Mouse (Mus musculus): ENCODE measurements at regions not wholly inside any gene's neighbourhood (a gene's known extent, or its start where the extent isn't known, plus 50 kb on each side); places are given as distances from the start of the nearest gene placed in this dataset.

- WGBS: 37% methylated on average over 2 of the region's 2 CpGs
- H3K4me1 ChIP-seq (replicated peaks; ENCODE audit: control insufficient read depth, insufficient read depth, low read length): no peaks in the 10 kb centered on the region
- H3K9me3 ChIP-seq (ENCODE audit: control insufficient read depth, low read length): no peaks in the 10 kb centered on the region
- no peak overlapping the region for H3K4me2 ChIP-seq (ENCODE audit: low read length)
- H3K27ac ChIP-seq (ENCODE audit: low read length): no peak overlapping the region
- no peak overlapping the region for H3K9ac ChIP-seq (replicated peaks; ENCODE audit: low read depth, low read length)
- H3K36me3 ChIP-seq (ENCODE audit: control insufficient read depth, insufficient read depth): no peaks in the 10 kb centered on the region
- H3K4me3 ChIP-seq (replicated peaks; ENCODE audit: low read length): no peak overlapping the region
- H3K27me3 ChIP-seq (replicated peaks; ENCODE audit: control insufficient read depth, insufficient read depth, low read length): no peaks in the 10 kb centered on the region
- ATAC-seq: no peak
Measured at GRCm38 (mm10) chr2:46678366-46678765, 1561.2 kb upstream of the Zeb2 start.

GRCm38 (mm10) chr2:46669517-46670291 lies 1552.5 kb upstream of the Zeb2 start:
- no peaks in the 10 kb centered on the region for H3K27me3 ChIP-seq (replicated peaks; ENCODE audit: control insufficient read depth, insufficient read depth, low read length)
- no peak overlapping the region for H3K27ac ChIP-seq (ENCODE audit: low read length)
- ATAC-seq: no peak
- peaks cover 5% of the 10 kb centered on the region for H3K4me1 ChIP-seq (replicated peaks; ENCODE audit: control insufficient read depth, insufficient read depth, low read length)
- no peak overlapping the region for H3K4me3 ChIP-seq (replicated peaks; ENCODE audit: low read length)
- 85% methylated on average over 13 of the region's 13 CpGs for WGBS
- no peaks in the 10 kb centered on the region for H3K36me3 ChIP-seq (ENCODE audit: control insufficient read depth, insufficient read depth)
- no peak overlapping the region for H3K9ac ChIP-seq (replicated peaks; ENCODE audit: low read depth, low read length)
- H3K4me2 ChIP-seq (ENCODE audit: low read length): no peak overlapping the region
- no peaks in the 10 kb centered on the region for H3K9me3 ChIP-seq (ENCODE audit: control insufficient read depth, low read length)

- peak overlapping the region; percentile 40 for H3K4me2 ChIP-seq (ENCODE audit: low read length)
- H3K4me3 ChIP-seq (replicated peaks; ENCODE audit: low read length): no peak overlapping the region
- no peaks in the 10 kb centered on the region for H3K9me3 ChIP-seq (ENCODE audit: control insufficient read depth, low read length)
- no peaks in the 10 kb centered on the region for H3K36me3 ChIP-seq (ENCODE audit: control insufficient read depth, insufficient read depth)
- WGBS: 2% methylated on average over 3 of the region's 3 CpGs
- H3K27ac ChIP-seq (ENCODE audit: low read length): no peak overlapping the region
- H3K9ac ChIP-seq (replicated peaks; ENCODE audit: low read depth, low read length): no peak overlapping the region
- H3K27me3 ChIP-seq (replicated peaks; ENCODE audit: control insufficient read depth, insufficient read depth, low read length): no peaks in the 10 kb centered on the region
- H3K4me1 ChIP-seq (replicated peaks; ENCODE audit: control insufficient read depth, insufficient read depth, low read length): peaks cover 5% of the 10 kb centered on the region
- ATAC-seq: peak; percentile 67
Measured at GRCm38 (mm10) chr2:46666990-46667337, 1549.8 kb upstream of the Zeb2 start.

GRCm38 (mm10) chr2:46666084-46666989 lies 1549.1 kb upstream of the Zeb2 start:
- no peak overlapping the region for H3K4me3 ChIP-seq (replicated peaks; ENCODE audit: low read length)
- H3K27me3 ChIP-seq (replicated peaks; ENCODE audit: control insufficient read depth, insufficient read depth, low read length): no peaks in the 10 kb centered on the region
- no peaks in the 10 kb centered on the region for H3K36me3 ChIP-seq (ENCODE audit: control insufficient read depth, insufficient read depth)
- 19% methylated on average over 10 of the region's 10 CpGs for WGBS
- H3K27ac ChIP-seq (ENCODE audit: low read length): no peak overlapping the region
- H3K9me3 ChIP-seq (ENCODE audit: control insufficient read depth, low read length): no peaks in the 10 kb centered on the region
- peak; percentile 87 for ATAC-seq
- H3K9ac ChIP-seq (replicated peaks; ENCODE audit: low read depth, low read length): no peak overlapping the region
- peak overlapping the region; percentile 40 for H3K4me2 ChIP-seq (ENCODE audit: low read length)
- H3K4me1 ChIP-seq (replicated peaks; ENCODE audit: control insufficient read depth, insufficient read depth, low read length): peaks cover 5% of the 10 kb centered on the region

- Histone ChIP-seq H3K27ac (ENCODE audit: low read length) (no peak overlapping the region), H3K9ac (replicated peaks; ENCODE audit: low read depth, low read length) (no peak overlapping the region), H3K4me1 (replicated peaks; ENCODE audit: control insufficient read depth, insufficient read depth, low read length) (peaks cover 5% of the 10 kb centered on the region), H3K36me3 (ENCODE audit: control insufficient read depth, insufficient read depth) (no peaks in the 10 kb centered on the region), H3K27me3 (replicated peaks; ENCODE audit: control insufficient read depth, insufficient read depth, low read length) (no peaks in the 10 kb centered on the region), H3K4me3 (replicated peaks; ENCODE audit: low read length) (no peak overlapping the region), H3K9me3 (ENCODE audit: control insufficient read depth, low read length) (no peaks in the 10 kb centered on the region), H3K4me2 (ENCODE audit: low read length) (no peak overlapping the region)
- WGBS: 80% methylated on average over 3 of the region's 3 CpGs
- ATAC-seq: no peak
Measured at GRCm38 (mm10) chr2:46661876-46662275, 1544.7 kb upstream of the Zeb2 start.

- H3K36me3 ChIP-seq (ENCODE audit: control insufficient read depth, insufficient read depth): no peaks in the 10 kb centered on the region
- no peak overlapping the region for H3K27ac ChIP-seq (ENCODE audit: low read length)
- no peaks in the 10 kb centered on the region for H3K4me1 ChIP-seq (replicated peaks; ENCODE audit: control insufficient read depth, insufficient read depth, low read length)
- no peaks in the 10 kb centered on the region for H3K27me3 ChIP-seq (replicated peaks; ENCODE audit: control insufficient read depth, insufficient read depth, low read length)
- no peak overlapping the region for H3K4me2 ChIP-seq (ENCODE audit: low read length)
- no peak overlapping the region for H3K4me3 ChIP-seq (replicated peaks; ENCODE audit: low read length)
- 85% methylated on average over 3 of the region's 3 CpGs for WGBS
- no peak for ATAC-seq
- no peaks in the 10 kb centered on the region for H3K9me3 ChIP-seq (ENCODE audit: control insufficient read depth, low read length)
- H3K9ac ChIP-seq (replicated peaks; ENCODE audit: low read depth, low read length): no peak overlapping the region
Measured at GRCm38 (mm10) chr2:46660577-46660976, 1543.4 kb upstream of the Zeb2 start.

- no peak overlapping the region for H3K4me2 ChIP-seq (ENCODE audit: low read length)
- no peak overlapping the region for H3K4me3 ChIP-seq (replicated peaks; ENCODE audit: low read length)
- WGBS: 88% methylated on average over 1 of the region's 1 CpGs
- no peaks in the 10 kb centered on the region for H3K27me3 ChIP-seq (replicated peaks; ENCODE audit: control insufficient read depth, insufficient read depth, low read length)
- H3K4me1 ChIP-seq (replicated peaks; ENCODE audit: control insufficient read depth, insufficient read depth, low read length): no peaks in the 10 kb centered on the region
- ATAC-seq: no peak
- no peaks in the 10 kb centered on the region for H3K36me3 ChIP-seq (ENCODE audit: control insufficient read depth, insufficient read depth)
- no peak overlapping the region for H3K9ac ChIP-seq (replicated peaks; ENCODE audit: low read depth, low read length)
- no peaks in the 10 kb centered on the region for H3K9me3 ChIP-seq (ENCODE audit: control insufficient read depth, low read length)
- no peak overlapping the region for H3K27ac ChIP-seq (ENCODE audit: low read length)
Measured at GRCm38 (mm10) chr2:46655289-46655688, 1538.1 kb upstream of the Zeb2 start.

GRCm38 (mm10) chr2:46652616-46653015 lies 1535.4 kb upstream of the Zeb2 start:
- Histone ChIP-seq H3K36me3 (ENCODE audit: control insufficient read depth, insufficient read depth) (no peaks in the 10 kb centered on the region), H3K4me1 (replicated peaks; ENCODE audit: control insufficient read depth, insufficient read depth, low read length) (no peaks in the 10 kb centered on the region), H3K9me3 (ENCODE audit: control insufficient read depth, low read length) (no peaks in the 10 kb centered on the region), H3K27me3 (replicated peaks; ENCODE audit: control insufficient read depth, insufficient read depth, low read length) (no peaks in the 10 kb centered on the region), H3K27ac (ENCODE audit: low read length) (no peak overlapping the region), H3K4me2 (ENCODE audit: low read length) (no peak overlapping the region), H3K9ac (replicated peaks; ENCODE audit: low read depth, low read length) (no peak overlapping the region), H3K4me3 (replicated peaks; ENCODE audit: low read length) (no peak overlapping the region)
- WGBS: 95% methylated on average over 1 of the region's 1 CpGs
- ATAC-seq: no peak

- Histone ChIP-seq H3K9ac (replicated peaks; ENCODE audit: low read depth, low read length) (no peak overlapping the region), H3K27ac (ENCODE audit: low read length) (no peak overlapping the region), H3K27me3 (replicated peaks; ENCODE audit: control insufficient read depth, insufficient read depth, low read length) (no peaks in the 10 kb centered on the region), H3K4me3 (replicated peaks; ENCODE audit: low read length) (no peak overlapping the region), H3K36me3 (ENCODE audit: control insufficient read depth, insufficient read depth) (no peaks in the 10 kb centered on the region), H3K4me2 (ENCODE audit: low read length) (no peak overlapping the region), H3K9me3 (ENCODE audit: control insufficient read depth, low read length) (no peaks in the 10 kb centered on the region), H3K4me1 (replicated peaks; ENCODE audit: control insufficient read depth, insufficient read depth, low read length) (no peaks in the 10 kb centered on the region)
- 70% methylated on average over 2 of the region's 2 CpGs for WGBS
- no peak for ATAC-seq
Measured at GRCm38 (mm10) chr2:46646366-46646765, 1529.2 kb upstream of the Zeb2 start.
